8 mouse cellular contexts compared by ENCODE assay signal in genomic region chr10:127669170-127669569, GRCm38 (mm10). TPM values are rescaled to one million over a fixed set of nuclear protein-coding genes. Genes with fewer than 3 reads are reported as not detected.
DNase-seq lines count a peak whose midpoint lies in the region; ATAC-seq and TF ChIP-seq lines count a peak whose summit lies in the region.

No protein-coding gene starts in this region.

- WGBS in forebrain, postnatal 0 days: 23% methylated on average over 7 of the region's 7 CpGs
- 5% methylated on average over 7 of the region's 7 CpGs for WGBS in limb, embryonic 14.5 days
- WGBS in stomach, embryonic 14.5 days: 11% methylated on average over 7 of the region's 7 CpGs

- no peak for TF ChIP-seq POLR2A in limb, embryonic 14.5 days (IDR thresholded peaks at IDR 0.05; ENCODE audit: borderline replicate concordance, extremely low read depth, insufficient read depth, insufficient read length)

- no peaks in the 10 kb centered on the region for H3K9me3 ChIP-seq in megakaryocyte, embryonic 14.5 days
- no peaks in the 10 kb centered on the region for H3K9me3 ChIP-seq in forebrain, postnatal 0 days (ENCODE audit: low read length)
- H3K9me3 ChIP-seq in limb, embryonic 14.5 days (ENCODE audit: control insufficient read depth, low read length): no peaks in the 10 kb centered on the region
- no peaks in the 10 kb centered on the region for H3K9me3 ChIP-seq in stomach, embryonic 14.5 days (ENCODE audit: control insufficient read depth, low read depth, low read length)

- H3K27me3 ChIP-seq in megakaryocyte, embryonic 14.5 days (replicated peaks): no peaks in the 10 kb centered on the region
- peaks cover 13% of the 10 kb centered on the region; the same call in 1 of the 2 replicates for H3K27me3 ChIP-seq in forebrain, postnatal 0 days (ENCODE audit: insufficient read depth, low read length)
- H3K27me3 ChIP-seq in limb, embryonic 14.5 days (ENCODE audit: control insufficient read depth, insufficient read depth, low read length): no peaks in the 10 kb centered on the region
- no peaks in the 10 kb centered on the region for H3K27me3 ChIP-seq in stomach, embryonic 14.5 days (ENCODE audit: control insufficient read depth, insufficient read depth, low read length)

- peak overlapping the region; percentile 6; the same call in 1 of the 2 replicates for H3K9ac ChIP-seq in forebrain, postnatal 0 days
- H3K9ac ChIP-seq in limb, embryonic 14.5 days (ENCODE audit: low read depth, low read length, severe bottlenecking): peak overlapping the region; percentile 79
- 0 out of 2 replicates have a peak overlapping the region, but pooled peaks have one; percentile 2 for H3K9ac ChIP-seq in stomach, embryonic 14.5 days (replicated peaks; ENCODE audit: low read depth, low read length)

- ATAC-seq in cerebellum, adult (ENCODE audit: insufficient number of reproducible peaks, low FRiP score, low TSS enrichment): no peak
- no peak for ATAC-seq in megakaryocyte, adult 5-6 weeks (ENCODE audit: poor library complexity, severe bottlenecking)
- ATAC-seq in forebrain, postnatal 0 days: no peak
- no peak for ATAC-seq in limb, embryonic 14.5 days (ENCODE audit: low FRiP score, low read depth)
- no peak for ATAC-seq in stomach, embryonic 14.5 days (ENCODE audit: insufficient number of reproducible peaks, insufficient read depth, low FRiP score, low read depth)

- no peak for TF ChIP-seq CTCF in forebrain, postnatal 0 days (IDR thresholded peaks at IDR 0.05; ENCODE audit: low read depth)

- peak overlapping the region; percentile 95 for H3K4me3 ChIP-seq in megakaryocyte, embryonic 14.5 days (replicated peaks)
- no peak overlapping the region for H3K4me3 ChIP-seq in forebrain, postnatal 0 days (ENCODE audit: low read depth, low read length)
- H3K4me3 ChIP-seq in limb, embryonic 14.5 days (replicated peaks; ENCODE audit: low read length): peak overlapping the region; percentile 55
- peak overlapping the region; percentile 73; the same call in 1 of the 2 replicates for H3K4me3 ChIP-seq in stomach, embryonic 14.5 days (ENCODE audit: low read depth, low read length)

- H3K36me3 ChIP-seq in megakaryocyte, embryonic 14.5 days (replicated peaks; ENCODE audit: low read length): peaks cover 10% of the 10 kb centered on the region
- H3K36me3 ChIP-seq in forebrain, postnatal 0 days (ENCODE audit: insufficient read depth): no peaks in the 10 kb centered on the region
- H3K36me3 ChIP-seq in limb, embryonic 14.5 days (ENCODE audit: control insufficient read depth, insufficient read depth, low read length): peaks cover 8% of the 10 kb centered on the region
- H3K36me3 ChIP-seq in stomach, embryonic 14.5 days (ENCODE audit: control insufficient read depth, insufficient read depth, low read length): peaks cover 7% of the 10 kb centered on the region

- H3K4me2 ChIP-seq in forebrain, postnatal 0 days (ENCODE audit: low read depth): peak overlapping the region; percentile 88
- peak overlapping the region; percentile 54 for H3K4me2 ChIP-seq in limb, embryonic 14.5 days (replicated peaks; ENCODE audit: low read depth, low read length, severe bottlenecking)
- peak overlapping the region; percentile 73 for H3K4me2 ChIP-seq in stomach, embryonic 14.5 days (replicated peaks; ENCODE audit: low read depth, low read length)

- H3K27ac ChIP-seq in forebrain, postnatal 0 days (ENCODE audit: low read depth, low read length): no peak overlapping the region; the same call in 1 of the 2 replicates
- H3K27ac ChIP-seq in limb, embryonic 14.5 days (replicated peaks; ENCODE audit: low read depth, low read length): peak overlapping the region; percentile 98
- H3K27ac ChIP-seq in stomach, embryonic 14.5 days (ENCODE audit: low read length): peak overlapping the region; percentile 98; the same call in 1 of the 2 replicates

- peak; percentile 67 for DNase-seq in cerebellum, adult 11-12 months
- peak; percentile 46 for DNase-seq in forebrain, postnatal 0 days
- DNase-seq in limb, embryonic 14.5 days (ENCODE audit: low spot score): peak; percentile 50
- DNase-seq in spleen, postnatal 4 days (ENCODE audit: low spot score in 2 of 2): no peak

- peaks cover 68% of the 10 kb centered on the region for H3K4me1 ChIP-seq in megakaryocyte, embryonic 14.5 days
- H3K4me1 ChIP-seq in forebrain, postnatal 0 days (ENCODE audit: insufficient read depth): peaks cover 20% of the 10 kb centered on the region
- H3K4me1 ChIP-seq in limb, embryonic 14.5 days (ENCODE audit: control insufficient read depth, insufficient read depth, low read length): peaks cover 28% of the 10 kb centered on the region
- H3K4me1 ChIP-seq in stomach, embryonic 14.5 days (ENCODE audit: control insufficient read depth, insufficient read depth, low read length): peaks cover 23% of the 10 kb centered on the region

RNA-seq across cellular contexts. Expression of gene Nab2, which starts 0.8 kb away (rescaled TPM):
- 19.1 and 21.3 TPM in 2 replicates for polyA plus RNA-seq in megakaryocyte, embryonic 14.5 days (2012; ENCODE audit: insufficient read depth, low replicate concordance)
- total RNA-seq in megakaryocyte, adult 5-6 weeks (2015): 2.0 and 2.6 TPM in 2 replicates
- total RNA-seq in megakaryocyte, adult 5-6 weeks (2017): 2.3 and 2.4 TPM in 2 replicates
- total RNA-seq in forebrain, postnatal 0 days (2014; rRNA removed): 12.9 and 14.4 TPM in 2 replicates
- polyA plus RNA-seq in forebrain, postnatal 0 days (2015; fragmentation: Nextera tagmentation; extraction: Ambion mirVana): 4.5 and 4.8 TPM in 2 replicates
- 64.5 and 68.3 TPM in 2 replicates for polyA plus RNA-seq in limb, embryonic 14.5 days (2012; rRNA removed)
- polyA plus RNA-seq in limb, embryonic 14.5 days (2014; fragmentation: Nextera tagmentation; extraction: Ambion mirVana): 16.4 and 19.9 TPM in 2 replicates
- polyA plus RNA-seq in stomach, embryonic 14.5 days (2014; fragmentation: Nextera tagmentation; extraction: Ambion mirVana): 9.2 and 11.1 TPM in 2 replicates

RNA-seq across cellular contexts. Expression of gene Nemp1, which starts 2.5 kb away (rescaled TPM):
- polyA plus RNA-seq in megakaryocyte, embryonic 14.5 days (2012; ENCODE audit: insufficient read depth, low replicate concordance): 1.5 TPM in 1 of 2 replicates, not detected in the other
- total RNA-seq in megakaryocyte, adult 5-6 weeks (2015): 15.2 and 18.4 TPM in 2 replicates
- total RNA-seq in megakaryocyte, adult 5-6 weeks (2017): 17.0 and 17.5 TPM in 2 replicates
- 3.4 and 6.1 TPM in 2 replicates for total RNA-seq in forebrain, postnatal 0 days (2014; rRNA removed)
- polyA plus RNA-seq in forebrain, postnatal 0 days (2015; fragmentation: Nextera tagmentation; extraction: Ambion mirVana): 2.8 and 3.2 TPM in 2 replicates
- 12.3 and 13.9 TPM in 2 replicates for polyA plus RNA-seq in limb, embryonic 14.5 days (2012; rRNA removed)
- 9.0 and 10.2 TPM in 2 replicates for polyA plus RNA-seq in limb, embryonic 14.5 days (2014; fragmentation: Nextera tagmentation; extraction: Ambion mirVana)
- 10.2 and 11.3 TPM in 2 replicates for polyA plus RNA-seq in stomach, embryonic 14.5 days (2014; fragmentation: Nextera tagmentation; extraction: Ambion mirVana)

RNA-seq across cellular contexts. Expression of gene Stat6, which starts 26.4 kb away (rescaled TPM):
- polyA plus RNA-seq in megakaryocyte, embryonic 14.5 days (2012; ENCODE audit: insufficient read depth, low replicate concordance): 33.8 and 70.6 TPM in 2 replicates
- 82.5 and 89.6 TPM in 2 replicates for total RNA-seq in megakaryocyte, adult 5-6 weeks (2015)
- 120 and 128 TPM in 2 replicates for total RNA-seq in megakaryocyte, adult 5-6 weeks (2017)
- 4.6 and 5.4 TPM in 2 replicates for total RNA-seq in forebrain, postnatal 0 days (2014; rRNA removed)
- 4.3 and 4.4 TPM in 2 replicates for polyA plus RNA-seq in forebrain, postnatal 0 days (2015; fragmentation: Nextera tagmentation; extraction: Ambion mirVana)
- polyA plus RNA-seq in limb, embryonic 14.5 days (2012; rRNA removed): 30.7 and 33.5 TPM in 2 replicates
- 22.2 and 24.6 TPM in 2 replicates for polyA plus RNA-seq in limb, embryonic 14.5 days (2014; fragmentation: Nextera tagmentation; extraction: Ambion mirVana)
- 24.7 and 26.5 TPM in 2 replicates for polyA plus RNA-seq in stomach, embryonic 14.5 days (2014; fragmentation: Nextera tagmentation; extraction: Ambion mirVana)

RNA-seq across cellular contexts. Expression of gene Myo1a, which starts 35.8 kb away (rescaled TPM):
- 0.04 TPM in 1 of 2 replicates, not detected in the other for polyA plus RNA-seq in megakaryocyte, embryonic 14.5 days (2012; ENCODE audit: insufficient read depth, low replicate concordance)
- 0.16 TPM in 1 of 2 replicates, not detected in the other for total RNA-seq in megakaryocyte, adult 5-6 weeks (2015)
- total RNA-seq in megakaryocyte, adult 5-6 weeks (2017): 0.20 TPM in 1 of 2 replicates, not detected in the other
- 0.15 and 0.29 TPM in 2 replicates for total RNA-seq in forebrain, postnatal 0 days (2014; rRNA removed)
- polyA plus RNA-seq in forebrain, postnatal 0 days (2015; fragmentation: Nextera tagmentation; extraction: Ambion mirVana): 0.28 and 0.35 TPM in 2 replicates
- 1.2 and 1.7 TPM in 2 replicates for polyA plus RNA-seq in limb, embryonic 14.5 days (2012; rRNA removed)
- 0.30 and 0.48 TPM in 2 replicates for polyA plus RNA-seq in limb, embryonic 14.5 days (2014; fragmentation: Nextera tagmentation; extraction: Ambion mirVana)
- 8.8 and 9.1 TPM in 2 replicates for polyA plus RNA-seq in stomach, embryonic 14.5 days (2014; fragmentation: Nextera tagmentation; extraction: Ambion mirVana)

RNA-seq across cellular contexts. Expression of gene Lrp1, which starts 48.2 kb away (rescaled TPM):
- 10.2 and 208 TPM in 2 replicates for polyA plus RNA-seq in megakaryocyte, embryonic 14.5 days (2012; ENCODE audit: insufficient read depth, low replicate concordance)
- total RNA-seq in megakaryocyte, adult 5-6 weeks (2015): 85.5 and 104 TPM in 2 replicates
- 62.4 and 72.2 TPM in 2 replicates for total RNA-seq in megakaryocyte, adult 5-6 weeks (2017)
- 183 and 228 TPM in 2 replicates for total RNA-seq in forebrain, postnatal 0 days (2014; rRNA removed)
- polyA plus RNA-seq in forebrain, postnatal 0 days (2015; fragmentation: Nextera tagmentation; extraction: Ambion mirVana): 42.2 and 70.4 TPM in 2 replicates
- polyA plus RNA-seq in limb, embryonic 14.5 days (2012; rRNA removed): 261 and 271 TPM in 2 replicates
- 146 and 172 TPM in 2 replicates for polyA plus RNA-seq in limb, embryonic 14.5 days (2014; fragmentation: Nextera tagmentation; extraction: Ambion mirVana)
- polyA plus RNA-seq in stomach, embryonic 14.5 days (2014; fragmentation: Nextera tagmentation; extraction: Ambion mirVana): 98.0 and 99.3 TPM in 2 replicates

Comparison
In these comparisons a context has a peak if more than half of its experiments do, and no peak if none do; other contexts are left out.
1. DNase-seq: peak in cerebellum, adult 11-12 months (single experiment), forebrain, postnatal 0 days (single experiment) and limb, embryonic 14.5 days (single experiment); none in spleen, postnatal 4 days (0 of 2).
2. H3K9ac ChIP-seq: peak in every context shown above with its lines; median percentile 79 in limb, embryonic 14.5 days; 6 in forebrain, postnatal 0 days; 2 in stomach, embryonic 14.5 days.
3. Peak in every context shown above with its lines, with median percentiles within 50 percentile points of each other: H3K4me2 ChIP-seq.